Mouse (Mus musculus) right cerebral cortex, adult 2 months (tissue): ENCODE results near the gene Acvr2a.
"Not testable (repeated sequence)": the region's sequence is repeated elsewhere in the genome, so short reads cannot be mapped to it uniquely, and the experiment has no call there.

Source experiments
- DNase-seq, 2 experiments: peaks; one replicate each; pipeline ENCODE4 v3.0.0; 2021 to 2022; ENCODE audit warnings: low spot score in 2 of 2

Acvr2a gene

DNA sequence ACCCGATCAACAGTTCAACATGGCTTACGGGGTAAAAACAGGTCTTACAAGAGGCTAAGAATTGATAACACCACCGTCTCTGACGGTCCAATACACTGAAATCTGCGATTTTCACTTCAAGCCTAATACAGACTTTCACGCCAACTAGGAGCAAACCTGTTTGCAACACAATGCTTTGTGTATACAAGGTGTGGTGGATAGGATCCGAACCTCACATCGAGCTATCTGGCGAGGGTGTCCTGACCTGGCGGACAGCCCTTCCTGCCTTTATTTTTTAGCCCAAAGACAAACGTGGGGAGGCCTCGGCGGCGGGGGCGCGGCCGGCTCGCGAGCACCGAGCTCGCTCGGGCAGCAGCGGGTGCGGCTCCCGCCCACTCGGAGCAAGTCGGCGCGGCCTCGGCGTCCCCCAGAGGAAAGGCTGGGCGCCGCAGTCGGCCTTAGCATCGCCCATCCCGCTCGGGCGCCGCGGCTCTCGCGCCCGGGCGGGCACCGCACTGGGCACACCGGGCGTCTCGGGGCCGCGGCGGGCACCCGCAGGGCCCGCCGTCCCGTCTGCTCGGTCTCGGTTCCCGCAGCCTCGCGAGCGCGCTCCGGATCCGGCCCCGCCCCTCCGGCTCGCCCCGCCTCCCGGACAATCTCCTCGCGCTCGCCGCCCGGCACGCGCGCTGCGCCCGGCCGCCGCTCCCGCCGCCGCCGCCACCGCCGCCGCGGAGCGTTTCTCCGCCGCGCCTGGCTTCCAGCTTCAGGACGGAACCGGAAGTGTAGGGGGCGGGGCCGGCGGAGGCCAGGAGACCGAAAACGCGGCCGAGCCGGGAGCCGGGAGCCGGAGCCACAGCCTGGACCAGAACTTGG lies at the start of gene Acvr2a:
Gene Acvr2a (plus strand): TSS at position 739 of the 852 bp plus-strand sequence.
- peak; percentile 85 to 90 for DNase-seq

DNA sequence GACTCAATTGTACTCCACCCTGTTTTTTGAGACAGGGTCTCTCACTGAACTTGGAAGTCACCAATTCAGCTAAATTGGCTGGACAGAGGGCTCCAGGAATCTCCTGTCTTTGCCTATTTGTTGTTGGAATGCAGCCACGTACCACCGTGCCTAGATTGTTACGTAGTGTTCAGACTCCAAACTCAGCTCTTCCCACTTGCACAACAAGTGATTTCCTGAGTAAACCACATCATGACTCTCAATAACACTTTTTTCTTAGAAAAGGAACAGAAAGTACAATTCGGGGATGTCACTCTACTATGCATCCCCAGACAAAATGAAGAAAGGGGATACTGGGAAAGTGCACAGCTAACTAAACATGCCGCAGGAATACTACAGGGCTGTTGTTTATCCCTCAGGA lies 47.4 kb upstream of the Acvr2a start:
- DNase-seq: no peak

DNA sequence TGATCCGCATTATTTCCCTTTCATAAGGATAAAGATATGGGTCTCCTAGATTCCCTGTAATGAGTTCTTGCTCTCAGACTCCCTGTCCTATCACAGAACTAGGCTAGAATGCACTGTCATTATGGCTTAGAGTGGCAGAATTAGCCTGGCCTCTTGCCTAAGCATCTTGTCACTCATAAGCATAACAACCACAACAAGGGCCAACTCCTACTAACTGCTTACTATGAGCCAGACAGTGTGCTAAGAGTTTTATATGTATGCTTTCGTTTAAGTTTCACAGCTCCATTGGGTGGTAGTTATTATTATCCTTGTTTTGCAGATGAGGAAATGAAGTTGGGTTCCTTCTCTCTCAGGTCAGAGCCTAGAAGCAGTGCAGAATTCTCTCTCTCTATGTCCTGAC lies 46.1 kb upstream of the Acvr2a start:
- peak; percentile 22 to 28 for DNase-seq

DNA sequence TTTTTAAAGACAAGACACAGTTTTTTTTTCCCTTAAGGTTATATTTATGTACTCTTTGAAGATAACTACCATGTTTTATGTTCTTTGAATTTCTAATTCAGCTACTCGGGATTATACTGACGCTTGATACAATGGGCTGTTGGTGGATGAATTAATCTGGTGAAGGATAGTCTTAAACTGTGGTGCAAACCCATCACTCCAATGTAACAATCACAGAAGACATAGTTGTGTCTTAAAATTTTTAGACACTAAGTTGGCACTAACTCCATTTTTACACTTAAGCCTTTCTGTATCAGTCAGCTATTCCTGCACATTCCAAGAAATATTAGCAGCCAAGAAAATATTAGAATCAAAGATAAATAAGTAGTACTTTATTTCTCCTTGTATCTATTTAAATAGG lies 45.7 kb upstream of the Acvr2a start:
- DNase-seq: no peak

DNA sequence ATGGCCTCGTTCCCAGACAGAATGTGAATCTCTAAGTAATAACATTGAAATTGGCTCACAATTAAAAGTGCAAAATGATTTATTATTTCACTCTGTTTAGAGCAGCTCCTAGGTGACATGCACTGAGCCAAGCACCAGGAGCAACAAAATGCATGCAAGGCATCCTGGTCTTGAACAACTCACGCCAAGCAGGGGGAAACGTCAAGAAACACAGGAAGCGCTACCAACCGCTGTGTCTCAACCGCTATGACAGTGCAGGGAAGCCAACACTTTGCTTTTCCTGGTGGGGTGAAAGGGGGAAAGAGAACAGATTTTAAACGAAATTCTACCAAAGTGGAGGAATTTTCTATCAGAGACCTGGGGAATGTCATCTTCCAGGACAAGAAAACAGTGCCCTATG lies 43.8 kb upstream of the Acvr2a start:
- no peak for DNase-seq

DNA sequence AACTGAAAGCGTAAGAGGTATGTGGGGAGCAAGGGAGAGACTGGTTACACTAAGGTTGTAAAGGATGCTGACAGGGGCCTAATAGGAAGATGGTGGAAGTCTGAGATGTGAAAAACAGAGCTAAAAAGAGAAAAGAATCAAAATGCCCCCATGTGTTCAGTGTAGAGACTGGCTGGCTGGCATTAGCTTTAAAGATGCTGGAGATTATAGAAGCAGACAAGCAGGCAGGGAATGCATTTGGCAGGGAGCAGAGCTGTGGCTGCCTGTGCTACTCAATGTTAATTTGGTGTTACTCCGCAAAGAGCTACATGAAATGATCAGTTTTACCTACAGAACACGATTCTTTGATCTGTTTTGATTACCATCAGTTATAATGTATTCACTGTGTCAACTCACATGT lies 43.3 kb upstream of the Acvr2a start:
- no peak for DNase-seq

DNA sequence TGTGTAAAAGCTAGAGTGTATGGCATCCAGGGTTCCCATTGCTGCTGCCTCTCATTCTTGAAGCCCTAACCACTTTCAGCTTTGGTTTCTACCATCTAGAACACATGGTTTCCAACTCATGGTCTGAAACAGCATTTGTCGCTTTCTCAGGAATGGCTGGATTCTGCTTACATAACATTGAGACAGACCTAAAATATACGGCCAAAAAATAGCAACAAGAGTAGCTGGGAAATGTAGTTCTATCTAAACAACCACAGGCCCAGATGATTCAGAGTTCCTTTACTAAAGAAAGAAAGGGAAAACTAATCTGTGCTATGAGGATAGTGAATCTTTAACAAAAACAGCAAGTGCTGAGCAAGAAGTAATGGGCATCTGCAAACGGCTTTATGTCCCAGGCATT lies 38.6 kb upstream of the Acvr2a start:
- peak; percentile 5 to 13 for DNase-seq

DNA sequence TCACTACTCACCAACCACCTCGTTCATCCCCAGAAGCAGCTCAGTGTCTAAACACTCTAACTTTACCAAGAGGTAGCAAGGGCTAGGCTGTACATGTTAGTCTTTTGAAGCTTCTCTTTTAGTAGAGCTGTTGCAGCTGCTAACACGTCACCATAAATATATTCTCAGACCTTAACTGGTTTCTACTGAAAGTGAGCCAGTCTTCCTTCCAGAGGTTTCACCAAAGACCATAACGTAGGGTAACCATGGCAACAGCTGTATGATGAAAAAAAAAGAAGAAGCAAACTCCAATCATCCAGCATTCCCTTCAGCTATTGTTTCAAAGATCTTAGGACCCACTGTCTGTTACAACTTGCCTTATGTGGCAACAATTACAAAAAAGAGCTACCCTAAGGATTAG lies 25.0 kb upstream of the Acvr2a start:
- no peak for DNase-seq

DNA sequence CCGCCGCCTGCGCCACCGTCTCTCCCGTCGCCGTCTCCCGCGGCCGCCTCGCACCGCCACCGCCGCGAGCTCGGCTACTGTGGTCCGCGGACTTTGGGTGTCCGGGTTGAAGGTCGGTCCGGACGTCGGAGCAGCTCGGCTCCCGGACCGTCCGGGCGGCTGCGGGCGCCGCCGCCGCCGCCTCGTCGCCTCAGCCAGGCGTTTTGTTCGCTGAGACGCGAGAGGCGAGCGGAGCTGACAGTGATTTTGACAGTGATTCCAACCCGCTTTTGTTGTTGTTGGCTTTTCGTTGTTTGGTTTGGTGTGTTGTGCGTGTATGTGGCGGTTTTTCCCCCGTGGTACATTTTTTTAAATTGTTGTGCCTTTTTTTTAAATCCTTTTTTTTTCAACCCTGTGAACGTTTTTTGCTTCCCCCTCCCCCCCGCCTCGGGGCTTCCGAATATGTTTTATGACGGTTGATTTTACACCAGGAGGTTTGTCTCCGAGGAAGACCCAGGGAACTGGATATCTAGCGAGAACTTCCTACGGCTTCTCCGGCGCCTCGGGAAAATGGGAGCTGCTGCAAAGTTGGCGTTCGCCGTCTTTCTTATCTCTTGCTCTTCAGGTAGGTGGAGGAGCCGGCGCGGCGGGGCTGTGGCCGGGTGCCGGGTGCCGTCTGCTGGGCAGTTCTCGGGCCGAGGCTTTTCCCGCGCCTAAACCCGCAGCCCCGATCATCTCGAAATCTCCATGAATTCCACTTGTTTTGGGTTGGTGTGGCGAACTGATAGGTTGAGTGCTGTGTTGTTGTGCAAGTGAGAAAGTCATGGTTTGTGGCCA lies 522 bp downstream of the Acvr2a start:
- peak; percentile 46 to 53 for DNase-seq

DNA sequence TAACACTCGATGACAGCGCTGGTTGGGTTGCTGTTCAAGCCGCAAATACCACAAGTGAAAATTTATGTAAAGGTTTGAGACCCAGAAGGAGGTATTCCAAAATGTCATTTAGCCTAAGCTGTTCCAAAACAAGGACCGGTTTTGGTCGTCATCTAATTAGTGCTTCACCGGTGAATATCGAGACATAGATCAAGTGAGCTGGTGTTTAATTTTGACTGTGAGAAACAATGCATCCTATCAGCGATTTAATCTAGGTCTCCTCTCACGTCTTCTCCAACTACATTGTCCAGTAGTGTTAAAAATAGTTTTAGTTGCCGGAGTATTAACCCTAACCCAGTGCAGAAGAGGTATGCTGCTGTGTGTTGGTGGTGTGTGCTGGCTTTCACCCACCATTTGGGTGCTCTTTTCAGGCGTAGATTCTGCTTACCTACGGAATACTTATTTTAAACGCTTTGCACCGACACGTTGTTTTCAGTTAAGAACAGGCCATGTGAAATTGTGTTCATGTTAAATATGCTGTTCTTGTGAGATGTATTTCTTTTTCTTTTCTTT lies 1.2 kb downstream of the Acvr2a start:
- DNase-seq: peak; percentile 18 to 35

DNA sequence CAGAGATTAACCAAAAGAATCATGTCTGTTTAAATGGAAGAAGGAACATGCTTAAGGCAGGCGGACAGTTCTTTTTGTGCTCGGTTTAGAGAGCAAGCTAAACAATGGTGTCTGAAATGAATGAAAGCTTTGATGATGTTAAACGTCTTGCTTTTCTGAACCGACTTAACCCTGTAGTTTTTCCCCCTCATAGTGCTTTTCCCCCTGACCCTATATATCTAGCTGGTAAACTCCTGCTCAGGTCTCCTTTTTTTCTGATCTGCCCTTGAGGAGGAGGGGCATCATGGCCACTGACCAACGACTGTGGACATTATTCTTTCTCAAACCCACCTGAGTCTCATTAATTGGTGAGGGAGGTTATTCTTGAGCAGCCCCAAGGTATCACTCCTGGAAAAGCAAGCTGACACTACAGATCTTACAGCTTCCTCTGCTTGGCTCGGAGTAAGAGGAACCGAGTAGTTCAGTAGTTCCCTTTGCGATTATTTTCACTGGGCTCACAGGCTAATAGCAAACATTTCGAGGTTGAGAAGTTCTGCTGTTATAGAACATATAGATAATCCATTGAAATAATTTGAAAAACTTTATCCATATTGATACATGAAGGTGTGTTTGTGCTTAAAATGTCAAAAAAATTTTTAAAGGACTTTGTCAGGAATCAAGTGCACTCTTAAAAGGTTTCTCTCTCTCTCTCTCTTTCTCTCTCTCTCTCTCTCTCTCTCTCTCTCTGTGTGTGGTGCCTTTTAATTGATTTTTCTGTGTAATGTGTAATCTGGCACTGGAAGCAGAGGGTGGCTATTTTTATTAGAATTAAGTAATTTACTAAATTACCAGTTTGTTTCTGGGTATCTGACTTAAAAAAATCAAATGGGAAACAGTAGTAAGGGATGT lies 2.5 kb downstream of the Acvr2a start:
- no peak for DNase-seq

DNA sequence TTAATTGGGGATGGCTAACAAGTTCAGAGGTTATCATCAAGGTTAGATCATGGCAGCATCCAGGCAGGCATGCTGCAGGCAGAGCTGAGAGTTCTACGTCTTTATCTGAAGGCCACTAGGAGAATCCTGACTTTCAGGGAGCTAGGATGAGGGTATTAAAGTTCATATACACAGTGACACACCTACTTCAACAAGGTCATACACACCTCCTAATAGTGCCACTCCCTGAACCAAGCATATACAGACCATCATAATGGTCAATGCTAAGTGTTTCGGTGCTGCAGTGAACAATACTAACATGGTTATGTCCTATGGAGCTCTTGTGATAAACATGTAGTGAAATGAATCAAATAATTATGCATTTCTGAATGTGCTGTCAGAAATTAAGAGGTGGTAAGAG lies 12.0 kb downstream of the Acvr2a start:
- no peak for DNase-seq

DNA sequence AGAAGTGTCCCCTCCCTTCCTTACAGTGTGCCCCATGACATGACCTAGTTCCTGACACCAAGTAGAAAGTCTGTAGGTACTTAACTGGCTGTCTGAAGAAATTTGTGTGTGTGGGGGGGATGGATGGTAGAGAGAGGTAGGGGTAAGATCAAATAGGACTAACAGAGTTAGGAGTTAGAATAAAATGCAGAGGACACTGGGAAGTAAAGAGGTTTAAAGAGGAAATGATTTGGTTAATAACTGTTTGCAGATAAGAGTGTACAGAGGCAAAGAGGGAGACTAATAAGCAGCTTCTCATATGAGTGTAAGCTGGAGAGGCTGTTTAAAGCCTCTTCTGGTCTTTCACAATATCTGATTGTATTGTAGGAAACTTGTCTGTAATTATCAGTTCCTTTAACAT lies 12.5 kb downstream of the Acvr2a start:
- no peak for DNase-seq

DNA sequence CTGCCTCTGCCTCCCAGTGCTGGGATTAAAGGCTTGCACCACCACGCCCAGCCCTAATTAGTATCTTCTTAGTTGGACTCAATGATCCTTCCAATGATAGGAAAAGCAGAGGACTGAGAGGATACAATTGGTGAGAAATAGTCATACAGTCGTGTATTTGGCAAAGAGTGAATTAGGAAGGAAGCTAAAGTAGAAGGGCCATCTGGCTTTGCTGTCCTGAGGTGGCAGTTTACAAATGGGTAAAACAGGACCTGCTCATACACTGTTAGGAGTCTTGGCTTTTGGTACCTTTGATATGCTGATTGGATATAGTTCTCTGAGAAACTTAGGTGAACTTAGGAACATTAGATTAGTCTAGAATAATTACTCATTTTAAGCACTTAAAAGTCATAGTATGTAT lies 16.6 kb downstream of the Acvr2a start:
- DNase-seq: no peak

DNA sequence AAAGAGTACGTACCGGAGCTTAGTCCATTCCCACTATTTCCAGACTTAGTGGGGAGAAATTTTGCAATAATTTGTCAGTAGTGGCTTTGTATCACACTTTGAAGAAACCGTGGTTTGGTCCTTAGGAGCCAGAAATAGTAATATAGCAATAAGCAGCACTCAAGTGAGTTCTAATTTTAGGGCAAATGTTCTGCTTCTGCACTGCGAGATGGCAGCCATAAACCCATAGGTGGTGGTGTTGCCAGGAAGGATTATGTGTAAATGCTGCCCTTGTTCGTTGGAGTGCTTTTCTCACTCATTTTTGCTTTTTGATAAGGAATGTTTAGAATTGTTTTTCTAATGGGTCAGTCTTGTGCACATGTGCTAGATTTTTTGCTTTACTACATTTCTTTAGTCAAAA lies 18.4 kb downstream of the Acvr2a start:
- no peak for DNase-seq

DNA sequence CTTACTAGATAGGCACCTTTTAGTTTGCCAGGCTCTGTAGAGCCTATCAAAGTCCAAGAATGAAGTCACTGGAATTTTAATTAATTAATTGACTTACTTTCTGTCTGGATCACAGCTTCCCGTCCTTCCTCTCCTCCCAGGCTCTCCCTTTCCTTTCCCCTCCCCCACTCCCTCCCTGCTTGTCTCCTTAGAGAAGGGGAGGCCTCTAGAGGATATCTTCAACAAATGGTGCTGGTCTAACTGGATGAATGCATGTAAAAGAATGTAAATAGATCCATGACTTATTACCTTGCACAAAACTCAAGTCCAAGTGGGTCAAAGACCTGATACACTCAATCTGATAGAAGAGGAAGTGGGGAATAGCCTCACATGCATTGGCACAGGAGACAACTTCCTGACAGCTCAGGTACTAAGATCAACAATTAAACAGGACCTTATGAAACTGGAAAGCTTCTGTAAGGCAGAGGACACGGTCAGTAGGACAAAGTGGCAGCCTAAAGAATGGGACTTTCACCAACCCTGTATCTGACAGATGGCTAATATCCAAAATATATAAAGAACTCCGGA lies 20.1 kb downstream of the Acvr2a start:
- DNase-seq: no peak

DNA sequence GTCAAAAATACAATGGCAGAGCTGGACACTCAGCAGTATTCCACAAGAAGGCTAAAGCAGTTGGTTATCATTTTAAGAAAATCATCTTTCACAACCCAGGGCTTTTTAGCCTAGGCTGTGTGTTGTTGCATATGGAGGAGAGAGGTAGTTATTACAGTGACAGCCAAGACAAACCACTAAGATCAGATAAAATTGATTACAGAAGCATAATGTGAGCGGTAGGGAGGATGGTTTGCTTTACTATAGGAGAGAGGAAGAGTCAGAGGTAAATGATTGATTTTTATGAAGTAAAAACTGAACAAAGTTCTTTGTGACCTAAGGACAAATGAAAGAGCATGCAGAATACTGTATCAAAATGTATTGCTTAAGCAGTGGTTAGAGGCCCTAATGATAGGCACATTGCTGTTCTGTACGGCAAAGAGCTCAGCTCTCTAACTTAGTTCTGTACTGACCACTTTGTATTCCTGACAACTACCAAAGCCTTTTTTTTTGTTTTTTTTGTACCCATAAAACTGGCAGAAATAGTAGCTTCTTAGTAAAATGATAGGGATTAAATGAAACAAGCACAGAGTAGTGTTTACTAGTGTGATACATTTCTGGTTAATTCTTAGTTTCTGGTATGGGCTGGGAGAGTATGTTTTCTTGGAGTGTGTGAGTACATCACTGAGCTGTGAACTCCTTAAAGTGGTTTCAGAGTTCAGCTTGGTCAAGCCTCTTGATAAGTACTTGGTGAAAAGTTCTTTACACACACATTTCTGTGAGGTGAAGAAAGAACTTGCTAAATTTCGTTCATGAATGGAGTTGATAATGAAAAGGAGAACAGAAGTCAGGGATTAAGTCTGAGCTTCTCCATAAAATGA lies 27.9 kb downstream of the Acvr2a start:
- DNase-seq: no peak

DNA sequence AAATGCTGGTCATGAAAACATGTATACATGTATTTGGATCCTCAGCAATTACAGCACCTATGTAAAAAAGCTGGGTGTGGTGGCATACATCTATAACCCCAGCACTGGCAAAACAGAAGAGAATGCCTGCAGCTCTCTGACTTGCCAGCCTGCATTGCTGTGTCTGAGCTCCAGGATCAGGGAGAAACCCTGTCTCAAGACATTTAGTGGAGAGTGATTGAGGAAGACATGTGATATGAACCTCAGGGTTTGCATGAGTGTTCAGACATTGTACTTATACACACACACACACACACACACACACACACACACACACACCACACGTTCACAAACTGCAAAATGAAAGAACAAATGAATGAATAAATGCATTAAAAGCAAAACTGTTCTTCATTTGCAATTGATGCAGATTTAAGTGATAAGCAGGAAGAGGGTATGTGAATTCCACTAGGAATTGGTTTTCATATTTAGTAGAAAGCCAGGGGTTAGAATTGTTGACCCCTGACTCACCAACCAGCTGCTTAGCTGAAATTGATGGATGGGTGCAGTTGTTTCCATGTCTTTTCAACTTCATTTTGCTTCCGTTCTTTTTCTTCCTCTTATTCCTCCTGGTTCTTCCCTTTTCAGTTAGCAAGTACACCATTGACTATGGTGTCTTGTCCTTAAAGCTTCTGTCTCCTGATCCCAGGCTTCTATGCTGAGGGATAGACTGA lies 32.9 kb downstream of the Acvr2a start:
- DNase-seq: no peak

DNA sequence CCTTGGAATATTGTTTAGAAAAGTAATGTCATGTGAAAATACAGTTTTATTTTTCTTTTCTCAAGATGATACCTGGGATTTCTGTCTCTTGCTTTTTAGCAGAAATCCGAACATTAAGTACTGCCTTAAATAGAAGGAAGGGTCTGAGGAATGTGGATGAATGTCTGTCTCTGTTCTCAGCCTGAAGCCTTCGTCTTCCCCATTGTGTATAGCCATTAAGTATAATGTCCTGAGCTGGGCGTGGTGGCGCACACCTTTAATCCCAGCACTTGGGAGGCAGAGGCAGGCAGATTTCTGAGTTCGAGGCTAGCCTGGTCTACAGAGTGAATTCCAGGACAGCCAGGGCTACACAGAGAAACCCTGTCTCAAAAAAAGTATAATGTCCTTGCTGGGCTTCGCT lies 51.7 kb downstream of the Acvr2a start:
- not testable (repeated sequence) for DNase-seq
